Mouse (Mus musculus) C2C12 (cell line): ENCODE data around the gene Dnajb13.

ENCODE experiments used
- CEBPB ChIP-seq: IDR thresholded peaks from one replicate; pipeline ENCODE4 v1.6.1; 2011; ENCODE audit warnings: low read depth, mild to moderate bottlenecking, control low read depth, moderate library complexity
- CTCF ChIP-seq: IDR thresholded peaks from one replicate; pipeline ENCODE4 v1.5.1; 2011; ENCODE audit not compliant: control insufficient read depth, insufficient read depth, insufficient read length
- FOSL1 ChIP-seq: IDR thresholded peaks from one replicate; pipeline ENCODE4 v1.8.0; 2011; ENCODE audit warnings: mild to moderate bottlenecking, low read length; ENCODE audit not compliant: poor library complexity, insufficient read depth, severe bottlenecking
- MAX ChIP-seq: IDR thresholded peaks from one replicate; pipeline ENCODE4 v1.6.1; 2011; ENCODE audit warnings: mild to moderate bottlenecking, control low read depth
- MYOD1 ChIP-seq: IDR thresholded peaks from one replicate; pipeline ENCODE4 v1.6.1; 2011; ENCODE audit warnings: low read depth; ENCODE audit not compliant: control insufficient read depth, insufficient read length
- MYOG ChIP-seq: IDR thresholded peaks from one replicate; pipeline ENCODE4 v1.6.1; 2011; ENCODE audit not compliant: control insufficient read depth, insufficient read length; ENCODE audit errors: extremely low read depth
- USF1 ChIP-seq: IDR thresholded peaks from one replicate; pipeline ENCODE4 v1.6.1; 2011; ENCODE audit warnings: low read depth, mild to moderate bottlenecking, control low read depth, moderate library complexity

DNA sequence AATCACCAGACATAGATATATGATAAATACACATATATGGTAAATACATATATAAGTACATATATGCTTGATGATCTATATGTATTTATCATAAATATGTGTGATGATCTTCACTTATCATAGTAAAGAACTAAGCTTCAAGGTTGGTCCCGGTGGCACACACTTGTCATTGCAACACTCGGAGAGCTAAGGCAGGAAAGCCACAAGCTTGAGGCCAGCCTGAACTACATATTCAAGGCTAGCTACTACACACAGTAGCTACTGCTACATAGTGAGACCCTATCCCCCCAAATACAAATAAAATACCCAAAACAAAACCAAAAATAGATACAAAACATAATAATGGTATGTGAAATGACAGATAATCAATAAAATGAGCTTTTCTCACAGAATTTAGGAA lies 21.1 kb upstream of the Dnajb13 start:
- no peak for TF ChIP-seq CEBPB
- TF ChIP-seq USF1 = no peak
- TF ChIP-seq CTCF = no peak
- TF ChIP-seq MYOG = no peak
- no peak for TF ChIP-seq MYOD1
- TF ChIP-seq FOSL1 = no peak
- no peak for TF ChIP-seq MAX
